Mouse (Mus musculus) frontal cortex, postnatal 10 days (tissue): ENCODE data around the gene Slc2a9.
"Not testable (repeated sequence)": the region's sequence is repeated elsewhere in the genome, so short reads cannot be mapped to it uniquely, and the experiment has no call there.

ENCODE experiments used
- DNase-seq, 2 experiments: peaks; one replicate each; pipeline ENCODE4 v3.0.0; 2022; ENCODE audit warnings: low spot score in 2 of 2, mixed read lengths in 1 of 2

Slc2a9 gene

GRCm38 (mm10) chr5:38500043-38500442 is 2.9 kb downstream of the Slc2a9 start:
- DNase-seq = no peak

- peak in 1 of 2 experiments; percentile 50 for DNase-seq
These were observed 3.6 kb downstream of the Slc2a9 start for GRCm38 (mm10) chr5:38499316-38499811.

GRCm38 (mm10) chr5:38498479-38498878 is 4.5 kb downstream of the Slc2a9 start:
- DNase-seq = no peak

- no peak for DNase-seq
These were observed 6.4 kb downstream of the Slc2a9 start for GRCm38 (mm10) chr5:38496491-38497057.

GRCm38 (mm10) chr5:38493890-38494289 is 9.1 kb downstream of the Slc2a9 start:
- no peak for DNase-seq

- no peak for DNase-seq
These were observed 11.2 kb downstream of the Slc2a9 start for GRCm38 (mm10) chr5:38491763-38492162.

GRCm38 (mm10) chr5:38489739-38490138 is 13.2 kb downstream of the Slc2a9 start:
- no peak for DNase-seq

- no peak for DNase-seq
These were observed 14.0 kb downstream of the Slc2a9 start for GRCm38 (mm10) chr5:38488673-38489615.

GRCm38 (mm10) chr5:38488026-38488425 is 14.9 kb downstream of the Slc2a9 start:
- no peak for DNase-seq

- DNase-seq = no peak
These were observed 15.7 kb downstream of the Slc2a9 start for GRCm38 (mm10) chr5:38487247-38487646.

GRCm38 (mm10) chr5:38485946-38486345 is 17.0 kb downstream of the Slc2a9 start:
- DNase-seq = no peak

- DNase-seq = no peak
These were observed 19.3 kb downstream of the Slc2a9 start for GRCm38 (mm10) chr5:38483518-38484110.

GRCm38 (mm10) chr5:38480822-38481707 is 21.9 kb downstream of the Slc2a9 start:
- DNase-seq = no peak

- no peak for DNase-seq
These were observed 22.8 kb downstream of the Slc2a9 start for GRCm38 (mm10) chr5:38479908-38480725.

GRCm38 (mm10) chr5:38479545-38479907 is 23.4 kb downstream of the Slc2a9 start:
- DNase-seq = not testable (repeated sequence)

- DNase-seq = no peak
These were observed 23.9 kb downstream of the Slc2a9 start for GRCm38 (mm10) chr5:38479027-38479426.

- no peak for DNase-seq
These were observed 25.1 kb downstream of the Slc2a9 start for GRCm38 (mm10) chr5:38477731-38478445.

GRCm38 (mm10) chr5:38476861-38477565 is 25.9 kb downstream of the Slc2a9 start:
- DNase-seq = peak; percentile 44 to 61

- no peak for DNase-seq
These were observed 32.1 kb downstream of the Slc2a9 start for GRCm38 (mm10) chr5:38470881-38471280.
